Mouse (Mus musculus) activated CD4-positive, CD25-positive, alpha-beta regulatory T cell (primary cell): ENCODE measurements around the gene Aunip. TPM values are rescaled to one million over a fixed set of nuclear protein-coding genes. Genes with fewer than 3 reads are reported as not detected.

ENCODE experiments used
- polyA plus RNA-seq, 2 experiments: library from polyadenylated mRNA; unstranded; fragments of 100-300 nt; shearing (Covaris generic); gene quantifications; one replicate each; pipeline ENCODE4 v1.2.1; 2017

Gene Aunip
- polyA plus RNA-seq = 1 to 10 TPM; 1.4 to 2.6 TPM

DNA sequence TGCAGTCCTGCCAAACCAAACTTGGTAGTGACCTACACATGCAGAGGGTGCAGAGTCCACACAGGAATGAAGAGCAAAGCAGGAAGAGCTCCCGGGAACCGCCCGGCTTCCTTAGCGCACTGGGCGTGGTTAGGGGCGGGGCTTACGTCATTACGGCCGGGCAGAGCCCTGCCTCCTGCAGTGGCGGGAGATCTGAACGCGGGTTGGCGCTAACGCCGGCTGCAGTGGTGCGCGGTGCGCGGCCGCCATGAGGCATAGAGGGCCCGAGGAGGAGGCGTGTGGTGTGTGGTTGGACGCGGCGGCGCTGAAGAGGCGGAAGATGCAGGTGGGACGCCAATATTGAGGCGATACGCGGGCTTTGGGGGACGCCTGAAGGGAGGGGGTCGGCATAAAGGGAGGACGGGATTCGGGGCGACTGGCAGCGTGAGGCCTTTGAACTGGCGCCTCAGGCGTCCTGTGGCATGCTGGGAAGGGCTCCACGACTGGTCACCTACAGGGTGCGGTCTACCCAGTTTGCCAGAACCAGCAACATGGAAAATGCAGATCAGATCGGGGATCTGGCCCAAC, at the start of gene Aunip:
Gene Aunip (plus strand): TSS at position 155 of the 567 bp plus-strand sequence.

DNA sequence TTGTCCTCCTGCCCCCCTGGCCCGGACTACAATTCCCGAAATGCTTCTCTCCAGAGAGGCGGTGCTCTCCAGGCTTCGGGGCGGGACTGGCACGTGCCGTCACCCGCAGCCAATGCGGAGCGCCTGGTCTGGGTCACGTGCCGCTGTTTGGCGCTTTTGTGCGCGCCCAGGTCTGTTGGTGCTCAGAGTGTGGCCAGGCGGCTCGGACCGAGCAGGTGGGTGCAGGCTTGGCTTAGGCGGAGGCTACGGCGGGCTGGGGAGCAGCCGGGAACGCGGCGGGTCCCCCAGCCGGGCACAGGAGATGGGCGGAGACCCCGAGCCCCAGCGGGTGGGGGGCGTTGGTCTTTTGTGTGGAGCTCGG, 42.6 kb upstream of the Aunip start, which contains the start of gene Stmn1:
Gene Stmn1 (plus strand): TSS at position 106 of the 361 bp plus-strand sequence.

DNA sequence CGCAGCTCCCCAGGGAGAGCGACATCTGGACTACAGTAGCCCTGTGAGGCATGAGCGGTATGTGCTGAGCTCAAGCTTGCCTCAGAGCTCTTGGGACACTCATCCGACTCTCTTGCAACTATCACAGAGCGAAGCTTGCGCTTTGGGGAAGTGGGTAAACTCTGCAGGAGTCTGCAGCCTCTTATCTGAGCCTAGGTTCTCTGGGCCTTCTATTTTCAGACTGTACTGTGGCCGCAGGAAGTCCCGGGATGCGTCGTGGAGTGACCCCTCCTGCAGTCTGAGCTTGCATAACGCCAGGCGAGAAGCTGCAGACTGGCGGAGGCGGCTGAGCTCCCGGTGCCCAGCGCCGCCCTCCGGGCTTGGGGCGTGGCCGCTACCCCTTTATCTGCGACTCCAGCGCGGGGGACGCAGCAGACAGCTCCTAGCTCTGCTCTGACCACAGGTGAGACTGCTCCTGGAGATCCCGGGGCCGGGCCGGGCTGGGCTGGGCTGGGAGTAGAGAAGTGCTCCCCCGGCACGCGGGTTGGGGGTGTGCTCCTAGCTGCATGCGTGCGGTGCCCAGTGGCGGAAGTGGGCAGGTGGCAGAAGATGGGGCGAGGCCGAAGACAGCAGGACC, 14.1 kb upstream of the Aunip start, which contains the start of gene Paqr7:
Gene Paqr7 (plus strand): TSS at position 103 of the 616 bp plus-strand sequence.

DNA sequence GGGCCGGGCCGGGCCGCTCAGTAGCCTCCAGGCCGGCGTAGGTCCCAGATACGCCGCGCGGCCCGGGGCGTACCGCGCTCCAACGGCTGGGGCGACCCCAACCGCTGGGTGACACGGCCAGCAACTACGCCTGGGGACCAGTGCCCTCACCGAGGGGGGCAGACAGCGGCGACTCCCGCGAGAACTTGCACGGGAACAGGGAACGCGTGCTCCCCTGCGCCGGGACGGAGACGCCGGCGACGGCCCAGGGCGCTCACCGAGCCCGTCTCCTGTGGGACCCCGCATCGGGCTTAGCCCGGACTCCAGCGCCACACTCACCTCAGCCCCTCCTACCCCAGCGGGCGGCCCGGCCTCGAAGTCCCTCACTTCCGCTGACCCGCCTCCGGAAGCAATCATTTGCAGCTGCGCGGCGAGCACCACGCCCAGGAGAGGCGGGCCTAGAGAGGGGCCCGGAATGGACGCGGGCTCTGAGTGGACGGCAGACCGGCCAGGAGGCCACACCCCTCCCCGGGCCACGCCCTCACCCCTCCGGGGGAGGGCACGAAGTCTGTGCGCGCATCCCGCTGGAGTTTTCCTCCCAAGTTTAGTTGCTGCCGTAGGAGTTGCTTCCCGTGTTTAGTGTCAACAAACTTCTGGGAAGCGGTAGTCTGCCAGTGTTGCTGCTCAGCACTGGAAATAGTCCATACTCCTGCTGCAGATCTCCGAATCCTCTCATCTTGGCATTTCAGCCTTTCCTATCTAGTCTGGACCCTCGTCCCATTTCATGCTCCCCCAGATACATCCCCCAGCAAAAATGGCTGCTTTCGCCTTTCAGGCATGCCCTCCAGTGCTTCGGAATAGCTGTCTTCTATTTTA, 24.4 kb downstream of the Aunip start, which contains the start of gene Mtfr1l:
Gene Mtfr1l (minus strand): TSS at position 456 of the 855 bp plus-strand sequence.

DNA sequence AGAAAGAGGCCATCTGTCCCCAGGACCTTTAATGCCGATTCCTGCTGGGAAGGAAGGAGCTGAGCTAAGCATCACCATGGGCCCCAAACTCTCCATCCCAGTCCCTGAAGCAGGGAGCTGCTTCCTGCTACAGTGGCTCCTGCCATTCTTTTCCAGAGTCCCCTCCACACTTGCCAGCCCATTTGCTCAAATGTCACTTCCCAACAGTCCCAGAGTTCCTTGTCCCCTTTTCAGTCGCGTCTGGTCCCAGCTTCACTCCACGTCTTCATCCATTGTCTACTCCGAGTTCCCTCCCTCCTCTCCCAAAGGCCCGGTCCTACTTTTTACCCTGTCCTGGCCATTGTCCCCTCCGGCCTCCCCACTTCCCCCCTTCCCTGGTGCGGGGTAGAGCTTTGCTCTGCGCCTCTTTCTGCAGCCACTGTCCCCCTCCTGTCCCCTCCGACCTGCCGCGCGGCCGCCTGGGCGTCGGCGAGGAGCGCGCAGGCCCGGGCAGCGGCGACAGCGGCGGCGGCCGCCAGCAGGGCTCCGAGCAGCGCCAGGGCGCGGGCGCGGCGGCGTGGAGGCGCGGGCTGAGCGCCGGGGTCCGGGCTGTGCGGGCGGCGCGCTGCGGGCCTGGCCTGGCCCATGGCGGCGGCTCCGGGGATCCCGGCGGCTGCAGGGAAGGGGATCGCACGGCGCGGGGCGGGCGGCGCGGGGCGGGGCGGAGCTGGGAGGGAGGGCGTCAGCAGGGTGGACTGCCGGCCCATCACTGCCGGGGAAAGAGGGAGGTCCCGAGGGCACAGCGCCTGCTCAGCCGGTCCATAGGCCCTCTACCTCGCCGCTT, 40.9 kb downstream of the Aunip start, which contains the start of gene Selenon:
Gene Selenon (minus strand): TSS at position 673 of the 823 bp plus-strand sequence.

Other genes with a start within 250 kb of the Aunip start
- 10 to 100 TPM; 21.6 to 22.1 TPM for gene Pdik1l, start 223.1 kb upstream of the Aunip start, polyA plus RNA-seq
- gene Trim63, start 195.9 kb upstream of the Aunip start, polyA plus RNA-seq = not detected
- gene Slc30a2, start 167.8 kb upstream of the Aunip start, polyA plus RNA-seq = under 1 TPM; 0.39 TPM
- gene Extl1, start 127.1 kb upstream of the Aunip start, polyA plus RNA-seq = 1 to 10 TPM in 1 of 2 experiments, under 1 TPM in 1; 0.68 to 1.3 TPM
- under 1 TPM; 0.22 to 0.99 TPM for gene Pafah2, start 114.7 kb upstream of the Aunip start, polyA plus RNA-seq
- gene Stmn1, start 42.7 kb upstream of the Aunip start, polyA plus RNA-seq = 100 to 1,000 TPM; 186 to 210 TPM
- gene Paqr7, start 14.3 kb upstream of the Aunip start, polyA plus RNA-seq = 10 to 100 TPM; 21.1 to 21.6 TPM
- 100 to 1,000 TPM in 1 of 2 experiments, 10 to 100 TPM in 1; 91.7 to 130 TPM for gene Mtfr1l, start 24.4 kb downstream of the Aunip start, polyA plus RNA-seq
- 1 to 10 TPM; 1.3 to 3.4 TPM for gene Selenon, start 41.2 kb downstream of the Aunip start, polyA plus RNA-seq
- 1 to 10 TPM; 2.1 to 2.4 TPM for gene Man1c1, start 193.3 kb downstream of the Aunip start, polyA plus RNA-seq